Mouse (Mus musculus): ENCODE data around the gene Diaph3.

GRCm38 (mm10) chr14:86926827-86927226, 214.2 kb downstream of the Diaph3 start:
- TF ChIP-seq POLR2A (IDR thresholded peaks at IDR 0.05; ENCODE audit: low read depth, low read length) (no peak), CTCF (IDR thresholded peaks at IDR 0.05; ENCODE audit: extremely low read depth, insufficient read depth, insufficient read length, insufficient replicate concordance) (no peak)
